Mouse (Mus musculus) neural tube, embryonic 13.5 days (tissue): ENCODE measurements around the gene Tchh. TPM values are rescaled to one million over a fixed set of nuclear protein-coding genes. Genes with fewer than 3 reads are reported as not detected.
"Not testable (repeated sequence)": the region's sequence is repeated elsewhere in the genome, so short reads cannot be mapped to it uniquely, and the experiment has no call there.

Source experiments
- ATAC-seq: fragments of 200-750 bp; cut with Nextera tagmentation; 2 replicates; pipeline ENCODE4 v1.8.0; 2017; ENCODE audit warnings: low read depth, mild to moderate bottlenecking, moderate TSS enrichment, moderate library complexity
- H3K27ac ChIP-seq: fragments of 300-500 bp; sonication (generic); replicated peaks from 2 replicates; pipeline ENCODE4 v1.5.1; 2015; ENCODE audit warnings: moderate library complexity, mild to moderate bottlenecking, inconsistent platforms
- H3K27me3 ChIP-seq: fragments of 300-500 bp; sonication (generic); 2 replicates; pipeline ENCODE4 v1.6.1; 2015; ENCODE audit warnings: mild to moderate bottlenecking, inconsistent platforms
- H3K36me3 ChIP-seq: fragments of 300-500 bp; sonication (generic); 2 replicates; pipeline ENCODE4 v1.6.1; 2015; ENCODE audit warnings: mild to moderate bottlenecking, inconsistent platforms
- H3K4me1 ChIP-seq: fragments of 300-500 bp; sonication (generic); replicated peaks from 2 replicates; pipeline ENCODE4 v1.6.1; 2015; ENCODE audit warnings: inconsistent platforms
- H3K4me2 ChIP-seq: fragments of 300-500 bp; sonication (generic); 2 replicates; pipeline ENCODE4 v1.6.1; 2015; ENCODE audit warnings: inconsistent platforms, mild to moderate bottlenecking, moderate library complexity
- H3K4me3 ChIP-seq: fragments of 300-500 bp; sonication (generic); 2 replicates; pipeline ENCODE4 v1.5.1; 2015; ENCODE audit warnings: mild to moderate bottlenecking, inconsistent platforms
- H3K9ac ChIP-seq: fragments of 300-500 bp; sonication (generic); 2 replicates; pipeline ENCODE4 v1.6.1; 2015; ENCODE audit warnings: moderate library complexity, mild to moderate bottlenecking, inconsistent platforms
- H3K9me3 ChIP-seq: fragments of 300-500 bp; sonication (generic); 2 replicates; pipeline ENCODE4 v1.6.1; 2016; ENCODE audit warnings: inconsistent platforms
- WGBS: fragments of 180-500 bp; shearing (Covaris S2); methylation state at CpG from one replicate; pipeline ENCODE4 v1.1.7; 2015; 5-methylcytosine and 5-hydroxymethylcytosine counted together
- polyA plus RNA-seq: library from polyadenylated mRNA; unstranded; fragments of >200 nt; fragmentation: Nextera tagmentation; extraction: Ambion mirVana; gene quantifications from 2 replicates; pipeline ENCODE4 v1.2.1, GENCODE M21; 2015

The Tchh gene
- polyA plus RNA-seq, result 0.95 and 1.3 TPM in 2 replicates

DNA sequence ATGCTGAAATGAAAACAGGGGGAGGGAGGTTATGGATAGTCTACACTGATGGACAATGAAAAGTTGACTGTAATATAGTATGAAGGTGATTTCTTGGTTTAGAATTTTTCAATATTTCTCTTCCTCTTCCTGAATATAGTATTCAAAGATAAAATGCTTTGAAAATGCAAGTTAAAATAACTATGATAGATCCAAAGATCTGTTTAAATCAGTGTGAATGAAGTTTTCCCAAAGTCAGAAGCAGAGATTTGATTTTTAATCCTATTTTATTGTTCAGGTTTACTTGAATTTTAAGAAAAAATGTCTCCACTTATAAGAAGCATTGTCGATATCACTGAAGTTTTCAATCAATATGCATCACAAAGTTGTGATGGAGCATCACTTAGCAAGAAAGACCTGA is at the start of gene Tchh:
Tchh (plus strand) TSS at position 301 of the 400 bp plus-strand sequence.
- peak within 1 kb of the TSS; percentile 61 for H3K4me3 ChIP-seq
- no peak for ATAC-seq
- H3K4me1 ChIP-seq, result peaks cover 38% of the 10 kb centered on the region
- H3K9me3 ChIP-seq, result no peaks in the 10 kb centered on the region
- no peak within 1 kb of the TSS for H3K9ac ChIP-seq
- no peak within 1 kb of the TSS for H3K27ac ChIP-seq
- 91% methylated on average over 1 of the region's 1 CpGs for WGBS
- no peaks in the 10 kb centered on the region for H3K36me3 ChIP-seq
- peaks cover 46% of the 10 kb centered on the region for H3K27me3 ChIP-seq
- peak within 1 kb of the TSS; percentile 95 for H3K4me2 ChIP-seq

DNA sequence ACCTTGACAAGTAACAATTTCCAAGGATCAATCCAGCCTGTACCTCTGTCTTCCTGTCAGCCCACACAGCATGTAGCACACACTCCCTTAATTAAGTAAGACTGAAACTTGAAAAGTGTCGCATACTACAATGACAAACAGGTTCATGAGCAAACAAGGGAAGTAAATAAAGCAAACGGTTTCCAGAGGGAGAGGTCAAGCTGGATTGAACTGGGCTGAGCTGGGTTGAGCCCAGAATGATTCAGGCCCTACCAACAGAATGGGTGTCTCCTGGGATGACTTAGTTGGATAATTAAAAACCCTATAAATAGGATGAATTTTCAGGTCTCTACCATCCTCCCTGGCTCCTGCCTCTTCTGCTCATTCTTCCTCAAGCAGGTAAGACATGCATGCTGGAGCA is 48.8 kb upstream of the Tchh start, which contains the start of gene Rptn:
Rptn (plus strand) TSS at position 334 of the 400 bp plus-strand sequence.
- H3K4me3 ChIP-seq, result no peak within 1 kb of the TSS
- H3K27ac ChIP-seq, result no peak within 1 kb of the TSS
- H3K4me1 ChIP-seq, result no peaks in the 10 kb centered on the region
- no peak for ATAC-seq
- H3K9me3 ChIP-seq, result no peaks in the 10 kb centered on the region
- H3K27me3 ChIP-seq, result no peaks in the 10 kb centered on the region
- 79% methylated on average over 2 of the region's 2 CpGs for WGBS
- no peak within 1 kb of the TSS for H3K4me2 ChIP-seq
- no peak within 1 kb of the TSS for H3K9ac ChIP-seq
- H3K36me3 ChIP-seq, result no peaks in the 10 kb centered on the region

DNA sequence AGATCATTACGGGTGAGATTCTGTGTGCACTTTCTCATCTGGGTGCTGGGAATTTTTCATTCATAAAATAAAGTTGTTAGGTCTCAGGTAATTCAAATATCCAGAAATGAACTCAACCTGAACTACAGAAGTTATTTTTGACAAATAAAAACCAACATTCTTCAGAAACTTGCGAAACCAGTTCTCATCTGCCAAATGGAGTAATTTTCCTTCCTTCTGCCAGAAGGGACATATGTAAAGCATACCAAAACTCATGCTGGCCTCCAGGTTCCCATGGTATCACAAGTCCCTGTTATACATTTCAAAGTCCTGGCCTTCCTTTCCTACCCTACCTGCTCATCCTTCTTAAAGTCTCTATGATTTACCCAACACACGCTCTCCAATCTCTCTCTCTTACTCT is 38.2 kb upstream of the Tchh start:
- ATAC-seq, result no peak
- no peak overlapping the region for H3K4me3 ChIP-seq
- 98% methylated on average over 3 of the region's 3 CpGs for WGBS
- H3K4me1 ChIP-seq, result no peaks in the 10 kb centered on the region
- H3K27me3 ChIP-seq, result no peaks in the 10 kb centered on the region
- H3K27ac ChIP-seq, result no peak overlapping the region
- no peak overlapping the region for H3K4me2 ChIP-seq
- H3K9me3 ChIP-seq, result no peaks in the 10 kb centered on the region
- H3K36me3 ChIP-seq, result no peaks in the 10 kb centered on the region
- no peak overlapping the region for H3K9ac ChIP-seq

DNA sequence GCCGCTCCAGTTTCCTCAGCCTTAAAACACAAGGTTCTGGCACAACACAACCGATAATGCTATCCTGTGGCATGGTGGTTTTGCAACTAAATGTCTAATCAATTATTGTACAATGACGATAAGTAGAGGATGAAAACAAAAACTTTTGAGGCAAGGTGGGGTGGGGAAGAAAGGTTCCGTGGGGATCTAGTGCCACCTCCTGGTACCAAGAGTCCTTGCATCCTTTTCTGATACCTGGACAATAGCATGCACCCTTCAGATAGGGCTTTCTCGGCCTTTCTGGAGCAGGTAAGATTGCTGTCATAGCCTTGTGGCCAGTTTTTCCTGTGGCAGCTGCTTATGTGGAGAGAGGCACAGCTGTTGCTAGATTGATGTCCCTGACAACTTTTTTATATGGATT is 35.1 kb upstream of the Tchh start:
- Histone ChIP-seq H3K4me3 (no peak overlapping the region), H3K27ac (no peak overlapping the region), H3K4me1 (no peaks in the 10 kb centered on the region), H3K4me2 (no peak overlapping the region), H3K9ac (no peak overlapping the region), H3K9me3 (no peaks in the 10 kb centered on the region), H3K27me3 (no peaks in the 10 kb centered on the region), H3K36me3 (no peaks in the 10 kb centered on the region)
- ATAC-seq, result no peak
- WGBS, result 43% methylated on average over 5 of the region's 5 CpGs

DNA sequence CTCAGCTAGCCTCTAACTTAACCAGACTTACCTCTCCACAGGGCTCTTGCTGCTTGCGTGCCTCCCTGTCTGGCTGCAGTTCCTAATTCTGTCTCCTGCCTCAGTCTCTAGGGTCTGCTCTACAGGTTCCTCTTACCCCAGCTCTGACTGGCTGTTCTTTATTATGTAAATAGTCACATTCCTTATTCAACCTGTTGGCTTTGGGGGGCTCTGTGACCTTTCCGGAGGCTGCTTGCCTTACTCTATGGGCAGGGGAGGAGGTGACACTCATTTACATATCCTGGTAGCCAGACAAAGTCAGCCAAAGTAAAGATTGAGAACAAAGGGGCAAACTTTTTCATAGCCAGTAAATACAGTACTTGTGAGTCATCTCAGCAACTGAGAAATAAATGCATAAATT is 30.2 kb upstream of the Tchh start:
- H3K27me3 ChIP-seq, result no peaks in the 10 kb centered on the region
- H3K9me3 ChIP-seq, result no peaks in the 10 kb centered on the region
- no peaks in the 10 kb centered on the region for H3K4me1 ChIP-seq
- H3K36me3 ChIP-seq, result no peaks in the 10 kb centered on the region
- H3K27ac ChIP-seq, result no peak overlapping the region
- 19% methylated on average over 2 of the region's 2 CpGs for WGBS
- no peak overlapping the region for H3K4me2 ChIP-seq
- H3K9ac ChIP-seq, result no peak overlapping the region
- no peak for ATAC-seq
- H3K4me3 ChIP-seq, result no peak overlapping the region

DNA sequence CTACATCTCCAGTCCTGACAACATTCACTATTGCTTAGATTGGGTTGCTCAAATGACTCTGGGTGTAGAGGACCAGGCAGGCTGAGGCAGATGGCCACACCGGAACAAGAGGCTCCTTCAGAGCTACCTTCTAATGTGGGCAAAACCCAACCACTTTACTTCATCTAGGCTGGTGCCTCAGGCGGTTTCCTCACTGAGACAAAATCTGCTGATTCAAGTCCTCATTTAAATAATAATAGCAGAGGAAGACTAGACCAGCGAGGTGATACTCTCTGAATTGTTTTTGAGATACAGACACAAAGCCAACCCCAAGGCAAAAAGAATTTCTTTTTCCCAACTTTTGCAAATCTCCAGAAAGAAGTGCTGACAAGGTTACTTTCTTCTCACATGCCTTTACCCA is 10.5 kb upstream of the Tchh start:
- Histone ChIP-seq H3K36me3 (no peaks in the 10 kb centered on the region), H3K27ac (no peak overlapping the region), H3K9me3 (no peaks in the 10 kb centered on the region), H3K4me1 (no peaks in the 10 kb centered on the region), H3K4me3 (no peak overlapping the region), H3K27me3 (no peaks in the 10 kb centered on the region), H3K4me2 (no peak overlapping the region), H3K9ac (no peak overlapping the region)
- no peak for ATAC-seq
- WGBS, result 48% methylated on average over 3 of the region's 3 CpGs

DNA sequence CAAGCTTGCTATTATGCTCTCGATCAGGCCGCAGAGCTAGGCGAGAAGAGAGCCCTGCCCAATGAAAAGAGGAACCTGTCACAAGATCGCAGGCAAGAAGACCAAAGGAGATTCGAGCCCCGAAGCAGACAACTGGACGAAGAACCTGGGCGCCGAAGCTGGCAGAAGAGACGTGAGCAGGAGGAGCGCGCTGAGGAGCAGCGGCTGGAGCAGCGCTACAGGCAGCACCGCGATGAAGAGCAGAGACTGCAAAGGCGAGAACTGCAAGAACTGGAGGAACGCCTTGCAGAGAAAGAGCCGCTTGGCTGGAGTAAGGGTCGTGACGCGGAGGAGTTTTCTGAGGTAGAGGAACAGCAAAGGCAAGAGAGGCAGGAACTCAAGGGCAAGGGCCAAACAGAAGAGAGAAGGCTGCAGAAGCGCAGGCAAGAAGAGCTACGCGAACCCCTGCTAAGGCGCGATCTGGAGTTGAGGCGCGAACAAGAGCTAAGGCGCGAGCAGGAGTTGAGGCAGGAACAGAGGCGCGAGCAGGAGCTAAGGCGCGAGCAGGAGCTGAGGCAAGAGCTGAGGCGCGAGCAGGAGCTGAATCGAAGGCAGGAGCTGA is 1.5 kb downstream of the Tchh start:
- Histone ChIP-seq H3K27ac (no peak overlapping the region), H3K4me3 (peak overlapping the region; percentile 61), H3K9me3 (no peaks in the 10 kb centered on the region)

DNA sequence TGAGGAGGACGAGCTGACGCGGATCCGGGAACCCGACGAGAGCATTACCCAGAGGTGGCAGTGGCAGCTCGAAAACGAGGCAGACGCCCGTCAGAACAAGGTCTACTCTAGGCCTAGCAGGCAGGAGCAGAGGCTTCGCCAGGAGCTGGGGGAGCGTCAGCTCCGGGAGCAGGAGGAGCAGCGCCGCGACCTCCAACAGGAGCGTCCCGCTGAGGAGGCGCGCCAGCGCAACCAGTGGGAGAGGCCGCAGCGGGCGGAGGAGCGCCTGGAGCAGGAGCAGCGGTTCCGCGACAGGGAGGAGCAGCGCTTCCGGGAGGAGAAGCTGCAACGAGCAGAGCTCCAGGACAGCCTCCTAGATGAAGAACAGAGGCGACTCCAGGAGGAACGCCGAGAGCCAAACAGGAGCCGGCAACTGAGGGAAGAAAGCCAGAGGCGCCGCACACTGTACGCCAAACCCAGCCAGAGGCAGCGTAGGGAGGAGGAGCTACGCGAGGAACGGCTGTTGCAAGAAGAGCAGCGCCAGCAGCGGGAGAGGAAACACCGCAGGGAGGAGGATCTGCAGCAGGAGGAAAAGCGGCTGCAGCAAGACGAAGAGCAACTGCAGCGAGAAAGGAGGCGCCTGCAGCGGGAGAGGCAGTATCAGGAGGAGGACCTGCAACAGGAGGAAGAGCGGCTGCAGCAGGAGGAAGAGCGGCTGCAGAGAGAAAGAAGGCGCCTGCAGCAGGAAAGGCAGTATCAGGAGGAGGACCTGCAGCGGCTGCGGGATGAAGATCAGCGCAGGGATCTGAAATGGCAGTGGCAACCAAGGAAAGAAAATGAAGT is 2.4 kb downstream of the Tchh start:
- Histone ChIP-seq H3K4me3 (peak overlapping the region; percentile 61), H3K9me3 (no peaks in the 10 kb centered on the region), H3K27me3 (peaks cover 64% of the 10 kb centered on the region), H3K4me2 (peak overlapping the region; percentile 95), H3K9ac (peak overlapping the region; percentile 69), H3K4me1 (peaks cover 47% of the 10 kb centered on the region), H3K27ac (peak overlapping the region; percentile 46), H3K36me3 (no peaks in the 10 kb centered on the region)
- WGBS, result under 1% methylated on average over 56 of the region's 56 CpGs
- ATAC-seq, result peak; percentile 89

More for the DNA sequence above, 1.5 kb downstream of the Tchh start:
- WGBS, result under 1% methylated on average over 38 of the region's 38 CpGs
- ATAC-seq, result no peak
- Histone ChIP-seq H3K9ac (peak overlapping the region; percentile 69), H3K27me3 (peaks cover 59% of the 10 kb centered on the region), H3K4me1 (peaks cover 47% of the 10 kb centered on the region), H3K4me2 (peak overlapping the region; percentile 95), H3K36me3 (no peaks in the 10 kb centered on the region)

DNA sequence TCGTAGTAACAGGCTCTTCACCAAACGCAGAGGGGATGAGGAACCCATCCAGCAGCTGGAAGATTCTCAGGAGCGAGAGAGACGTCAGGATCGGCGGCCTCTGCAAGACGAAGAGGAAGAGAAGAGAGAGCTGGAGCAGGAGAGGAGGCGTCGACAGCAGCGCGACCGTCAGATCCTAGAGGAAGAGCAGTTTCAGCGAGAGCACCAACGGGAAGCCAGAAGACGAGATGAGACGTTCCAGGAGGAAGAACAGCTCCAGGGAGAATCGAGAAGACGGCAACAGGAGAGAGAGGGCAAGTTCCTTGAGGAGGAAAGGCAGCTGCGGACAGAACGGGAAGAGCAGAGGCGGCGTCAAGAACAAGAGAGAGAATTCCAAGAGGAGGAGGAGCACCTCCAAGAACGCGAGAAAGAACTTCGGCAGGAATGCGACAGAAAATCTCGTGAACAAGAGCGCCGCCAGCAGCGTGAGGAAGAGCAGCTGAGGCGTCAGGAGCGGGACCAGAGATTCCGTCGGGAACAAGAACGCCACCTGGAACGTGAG is 3.1 kb downstream of the Tchh start:
- Histone ChIP-seq H3K36me3 (no peaks in the 10 kb centered on the region), H3K27ac (no peak overlapping the region), H3K4me2 (peak overlapping the region; percentile 95), H3K4me1 (peaks cover 47% of the 10 kb centered on the region), H3K9me3 (no peaks in the 10 kb centered on the region), H3K9ac (peak overlapping the region; percentile 69), H3K4me3 (peak overlapping the region; percentile 61), H3K27me3 (peaks cover 71% of the 10 kb centered on the region)
- peak; percentile 22; the same call in 1 of the 2 replicates for ATAC-seq
- WGBS, result 1% methylated on average over 36 of the region's 36 CpGs

DNA sequence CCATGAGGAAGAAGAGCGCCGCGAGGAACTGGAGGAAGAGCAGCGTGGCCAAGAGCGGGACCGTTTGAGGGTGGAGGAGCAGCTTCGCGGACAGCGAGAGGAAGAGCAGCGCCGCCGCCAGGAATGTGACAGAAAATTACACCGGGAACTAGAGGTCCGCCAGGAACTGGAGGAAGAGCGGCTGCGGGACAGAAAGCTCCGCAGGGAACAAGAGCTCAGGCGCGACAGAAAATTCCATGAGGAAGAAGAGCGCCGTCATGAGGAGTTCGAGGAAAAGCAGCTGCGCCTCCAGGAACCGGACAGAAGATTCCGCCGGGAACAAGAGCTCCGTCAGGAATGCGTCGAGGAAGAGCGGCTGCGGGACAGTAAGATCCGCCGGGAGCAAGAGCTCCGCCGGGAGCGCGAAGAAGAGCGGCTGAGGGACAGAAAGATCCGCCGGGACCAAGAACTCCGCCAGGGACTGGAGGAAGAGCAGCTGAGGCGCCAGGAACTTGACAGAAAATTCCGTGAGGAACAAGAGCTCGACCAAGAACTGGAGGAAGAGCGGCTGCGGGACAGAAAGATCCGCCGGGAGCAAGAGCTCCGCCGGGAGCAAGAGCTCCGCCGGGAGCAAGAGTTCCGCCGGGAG is 4.1 kb downstream of the Tchh start:
- no peaks in the 10 kb centered on the region for H3K36me3 ChIP-seq
- no peak for ATAC-seq
- peaks cover 65% of the 10 kb centered on the region for H3K27me3 ChIP-seq
- H3K4me3 ChIP-seq, result peak overlapping the region; percentile 61
- peak overlapping the region; percentile 95 for H3K4me2 ChIP-seq
- WGBS, result under 1% methylated on average over 54 of the region's 54 CpGs
- no peaks in the 10 kb centered on the region for H3K9me3 ChIP-seq
- H3K27ac ChIP-seq, result no peak overlapping the region
- peak overlapping the region; percentile 58 for H3K9ac ChIP-seq
- H3K4me1 ChIP-seq, result peaks cover 47% of the 10 kb centered on the region

DNA sequence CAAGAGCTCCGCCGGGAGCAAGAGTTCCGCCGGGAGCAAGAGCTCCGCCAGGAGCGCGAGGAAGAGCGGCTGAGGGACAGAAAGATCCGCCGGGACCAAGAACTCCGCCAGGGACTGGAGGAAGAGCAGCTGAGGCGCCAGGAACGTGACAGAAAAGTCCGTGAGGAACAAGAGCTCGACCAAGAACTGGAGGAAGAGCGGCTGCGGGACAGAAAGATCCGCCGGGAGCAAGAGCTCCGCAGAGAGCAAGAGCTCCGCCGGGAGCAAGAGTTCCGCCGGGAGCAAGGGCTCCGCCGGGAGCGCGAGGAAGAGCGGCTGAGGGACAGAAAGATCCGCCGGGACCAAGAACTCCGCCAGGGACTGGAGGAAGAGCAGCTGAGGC is 4.6 kb downstream of the Tchh start:
- WGBS, result under 1% methylated on average over 32 of the region's 32 CpGs
- Histone ChIP-seq H3K4me1 (peaks cover 47% of the 10 kb centered on the region), H3K4me3 (peak overlapping the region; percentile 61), H3K9ac (peak overlapping the region; percentile 58), H3K4me2 (peak overlapping the region; percentile 95), H3K27me3 (peaks cover 65% of the 10 kb centered on the region)
- H3K9me3 ChIP-seq, H3K27ac ChIP-seq, H3K36me3 ChIP-seq, ATAC-seq: not testable (repeated sequence)
